Mouse (Mus musculus): ENCODE measurements around the gene Stambp.

DNA sequence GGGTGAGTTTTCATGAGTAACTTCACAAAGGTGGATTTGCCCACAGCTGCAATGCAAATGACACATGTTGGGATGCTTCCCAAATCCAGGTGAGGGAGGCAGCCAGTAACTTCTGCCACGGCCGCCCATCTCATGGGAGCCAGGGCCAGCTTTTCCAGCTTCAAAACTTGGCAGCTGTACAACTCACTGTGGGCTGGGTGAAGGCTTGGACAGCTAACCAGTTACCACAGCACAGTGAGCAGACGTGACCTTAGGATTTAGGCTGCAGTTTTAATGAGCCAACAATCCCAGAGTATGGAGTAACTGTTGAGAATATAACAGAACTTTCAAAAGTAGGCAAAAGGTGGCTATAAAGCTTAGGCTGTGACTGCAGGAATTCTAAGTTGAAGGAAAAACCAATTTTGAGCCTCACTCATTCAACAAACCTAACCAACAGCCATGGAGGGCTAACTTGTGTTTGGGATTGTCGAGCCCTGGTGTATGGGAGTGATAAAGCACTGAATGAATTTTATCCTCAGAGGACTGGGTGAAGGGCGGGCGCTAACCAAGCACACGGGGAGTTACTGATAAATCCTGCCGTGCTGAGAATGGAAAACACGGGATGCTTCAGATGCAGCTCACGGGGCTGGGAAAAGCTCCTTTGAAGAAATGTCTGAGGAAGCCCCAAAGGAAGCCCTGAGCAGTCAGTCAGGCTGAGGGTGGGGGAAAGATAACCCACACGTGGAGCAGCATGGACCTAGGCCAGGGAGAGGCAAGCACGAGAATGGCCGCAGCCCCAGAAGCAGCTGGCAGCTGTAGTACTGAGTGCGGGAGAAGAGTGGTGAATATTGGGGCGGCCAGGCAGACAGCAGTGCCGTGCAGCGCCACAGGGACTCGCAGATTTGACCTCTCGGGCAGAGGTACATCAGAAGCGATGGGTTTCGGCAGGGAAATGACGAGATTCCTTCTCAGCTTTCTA is 75.5 kb downstream of the Stambp start:
- TF ChIP-seq CTCF (IDR thresholded peaks at IDR 0.05; ENCODE audit: control insufficient read depth, insufficient read depth, low read length) (no peak), POLR2A (IDR thresholded peaks at IDR 0.05; ENCODE audit: borderline replicate concordance, control insufficient read depth, low read depth, low read length) (no peak)

Data from bone marrow, adult 2 months (tissue).